Mouse (Mus musculus) testis, adult 2 months (tissue): ENCODE measurements around the gene Tuba1c.
"Not testable (repeated sequence)": the region's sequence is repeated elsewhere in the genome, so short reads cannot be mapped to it uniquely, and the experiment has no call there.

Source experiments
- CTCF ChIP-seq: fragments of 200-500 bp; IDR thresholded peaks from 2 replicates; pipeline ENCODE4 v1.5.1; 2012; ENCODE audit warnings: low read depth, mild to moderate bottlenecking, inconsistent platforms, low read length, moderate library complexity; ENCODE audit not compliant: control insufficient read depth, insufficient read depth, insufficient replicate concordance
- POLR2A ChIP-seq: fragments of 200-500 bp; IDR thresholded peaks from 2 replicates; pipeline ENCODE4 v1.6.1; 2012; ENCODE audit warnings: low read depth, mild to moderate bottlenecking, inconsistent platforms, low read length, moderate library complexity; ENCODE audit not compliant: control insufficient read depth

DNA sequence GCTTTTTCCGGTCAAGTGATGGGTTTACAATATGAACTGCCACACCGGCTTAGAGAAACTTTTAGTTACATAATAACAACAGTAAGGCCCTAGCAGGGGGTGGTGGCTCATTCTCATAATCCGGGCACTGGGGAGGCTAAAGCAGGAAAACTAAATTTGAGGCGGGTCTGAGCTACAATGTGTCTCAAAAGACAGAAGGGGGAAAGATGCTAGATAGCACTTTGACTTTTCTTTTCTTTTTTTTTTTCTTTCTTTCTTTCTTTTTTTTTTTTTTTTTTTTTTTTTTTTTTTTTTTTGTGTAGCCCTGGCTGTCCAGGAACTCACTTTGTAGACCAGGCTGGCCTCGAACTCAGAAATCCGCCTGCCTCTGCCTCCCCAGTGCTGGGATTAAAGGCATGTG lies 16.0 kb downstream of the Tuba1c start:
- TF ChIP-seq CTCF, POLR2A: not testable (repeated sequence)
